Mouse (Mus musculus): ENCODE measurements around the gene Eml6. TPM values are rescaled to one million over a fixed set of nuclear protein-coding genes. Genes with fewer than 3 reads are reported as not detected.

Eml6 gene
- polyA plus RNA-seq, 1 experiment from 2014 or later: 7.7 TPM

- WGBS: 85% methylated on average over 5 of the region's 5 CpGs
- peak; percentile 64 for ATAC-seq (ENCODE audit: low FRiP score)
- no peaks in the 10 kb centered on the region for H3K9me3 ChIP-seq (replicated peaks)
- H3K4me2 ChIP-seq: no peak overlapping the region
- no peaks in the 10 kb centered on the region for H3K4me1 ChIP-seq
- H3K27ac ChIP-seq (replicated peaks): peak overlapping the region; percentile 48; the same call in 1 of the 2 replicates
- no peak overlapping the region for H3K4me3 ChIP-seq (replicated peaks)
- H3K9ac ChIP-seq (replicated peaks): no peak overlapping the region
- no peaks in the 10 kb centered on the region for H3K27me3 ChIP-seq (replicated peaks)
- H3K36me3 ChIP-seq: peaks cover 43% of the 10 kb centered on the region
Observed at GRCm38 (mm10) chr11:29744760-29745430, 280.9 kb downstream of the Eml6 start.

- Histone ChIP-seq H3K4me2 (no peak overlapping the region), H3K36me3 (peaks cover 26% of the 10 kb centered on the region), H3K9me3 (replicated peaks) (no peaks in the 10 kb centered on the region), H3K27ac (replicated peaks) (no peak overlapping the region), H3K4me1 (no peaks in the 10 kb centered on the region), H3K4me3 (replicated peaks) (no peak overlapping the region), H3K27me3 (replicated peaks) (no peaks in the 10 kb centered on the region), H3K9ac (replicated peaks) (no peak overlapping the region)
- ATAC-seq (ENCODE audit: low FRiP score): no peak
- 95% methylated on average over 2 of the region's 2 CpGs for WGBS
Observed at GRCm38 (mm10) chr11:29739752-29740151, 286.1 kb downstream of the Eml6 start.

- no peaks in the 10 kb centered on the region for H3K9me3 ChIP-seq (replicated peaks)
- no peak overlapping the region for H3K27ac ChIP-seq (replicated peaks)
- no peak for ATAC-seq (ENCODE audit: low FRiP score)
- no peak overlapping the region for H3K4me2 ChIP-seq
- no peaks in the 10 kb centered on the region for H3K4me1 ChIP-seq
- H3K27me3 ChIP-seq (replicated peaks): no peaks in the 10 kb centered on the region
- 94% methylated on average over 1 of the region's 1 CpGs for WGBS
- no peaks in the 10 kb centered on the region for H3K36me3 ChIP-seq
- no peak overlapping the region for H3K4me3 ChIP-seq (replicated peaks)
- no peak overlapping the region for H3K9ac ChIP-seq (replicated peaks)
Observed at GRCm38 (mm10) chr11:29727901-29728300, 297.9 kb downstream of the Eml6 start.

- H3K4me1 ChIP-seq: no peaks in the 10 kb centered on the region
- 76% methylated on average over 1 of the region's 1 CpGs for WGBS
- H3K9me3 ChIP-seq (replicated peaks): no peaks in the 10 kb centered on the region
- H3K27ac ChIP-seq (replicated peaks): no peak overlapping the region
- H3K4me2 ChIP-seq: no peak overlapping the region
- H3K4me3 ChIP-seq (replicated peaks): no peak overlapping the region
- no peak for ATAC-seq (ENCODE audit: low FRiP score)
- no peaks in the 10 kb centered on the region for H3K36me3 ChIP-seq
- no peaks in the 10 kb centered on the region for H3K27me3 ChIP-seq (replicated peaks)
- H3K9ac ChIP-seq (replicated peaks): no peak overlapping the region
Observed at GRCm38 (mm10) chr11:29725610-29726009, 300.2 kb downstream of the Eml6 start.

- Histone ChIP-seq H3K4me2 (no peak overlapping the region), H3K4me1 (no peaks in the 10 kb centered on the region), H3K9me3 (replicated peaks) (no peaks in the 10 kb centered on the region), H3K9ac (replicated peaks) (no peak overlapping the region), H3K27ac (replicated peaks) (no peak overlapping the region), H3K36me3 (no peaks in the 10 kb centered on the region), H3K27me3 (replicated peaks) (no peaks in the 10 kb centered on the region), H3K4me3 (replicated peaks) (no peak overlapping the region)
- no peak for ATAC-seq (ENCODE audit: low FRiP score)
Observed at GRCm38 (mm10) chr11:29725167-29725566, 300.7 kb downstream of the Eml6 start.

- Histone ChIP-seq H3K9ac (replicated peaks) (no peak overlapping the region), H3K4me1 (no peaks in the 10 kb centered on the region), H3K27ac (replicated peaks) (no peak overlapping the region), H3K4me2 (no peak overlapping the region), H3K36me3 (no peaks in the 10 kb centered on the region), H3K4me3 (replicated peaks) (no peak overlapping the region), H3K27me3 (replicated peaks) (no peaks in the 10 kb centered on the region), H3K9me3 (replicated peaks) (no peaks in the 10 kb centered on the region)
- ATAC-seq (ENCODE audit: low FRiP score): 0 out of 2 replicates have a peak, but pooled peaks have one; percentile 26
- WGBS: 93% methylated on average over 2 of the region's 2 CpGs
Observed at GRCm38 (mm10) chr11:29724213-29724612, 301.6 kb downstream of the Eml6 start.

GRCm38 (mm10) chr11:29719597-29719996 lies 306.2 kb downstream of the Eml6 start:
- Histone ChIP-seq H3K4me3 (replicated peaks) (no peak overlapping the region), H3K27ac (replicated peaks) (no peak overlapping the region)
- WGBS: 75% methylated on average over 1 of the region's 1 CpGs

GRCm38 (mm10) chr11:29718541-29718940 lies 307.3 kb downstream of the Eml6 start:
- Histone ChIP-seq H3K27ac (replicated peaks) (0 out of 2 replicates have a peak overlapping the region, but pooled peaks have one; percentile 13), H3K4me1 (peaks cover 8% of the 10 kb centered on the region), H3K27me3 (replicated peaks) (no peaks in the 10 kb centered on the region), H3K9me3 (replicated peaks) (no peaks in the 10 kb centered on the region), H3K36me3 (no peaks in the 10 kb centered on the region), H3K4me3 (replicated peaks) (no peak overlapping the region), H3K4me2 (no peak overlapping the region), H3K9ac (replicated peaks) (no peak overlapping the region)
- ATAC-seq (ENCODE audit: low FRiP score): no peak
- 63% methylated on average over 6 of the region's 6 CpGs for WGBS

More at GRCm38 (mm10) chr11:29719597-29719996, 306.2 kb downstream of the Eml6 start:
- H3K4me2 ChIP-seq: no peak overlapping the region
- no peak for ATAC-seq (ENCODE audit: low FRiP score)
- peaks cover 8% of the 10 kb centered on the region for H3K4me1 ChIP-seq
- H3K9ac ChIP-seq (replicated peaks): no peak overlapping the region
- H3K9me3 ChIP-seq (replicated peaks): no peaks in the 10 kb centered on the region
- H3K27me3 ChIP-seq (replicated peaks): no peaks in the 10 kb centered on the region
- no peaks in the 10 kb centered on the region for H3K36me3 ChIP-seq

GRCm38 (mm10) chr11:29715499-29715898 lies 310.3 kb downstream of the Eml6 start:
- Histone ChIP-seq H3K27me3 (replicated peaks) (no peaks in the 10 kb centered on the region), H3K36me3 (0 out of 2 replicates have a peak, but pooled peaks cover 5% of the 10 kb centered on the region), H3K4me3 (replicated peaks) (no peak overlapping the region), H3K9me3 (replicated peaks) (no peaks in the 10 kb centered on the region), H3K9ac (replicated peaks) (no peak overlapping the region), H3K4me1 (peaks cover 8% of the 10 kb centered on the region), H3K4me2 (no peak overlapping the region), H3K27ac (replicated peaks) (no peak overlapping the region)
- ATAC-seq (ENCODE audit: low FRiP score): no peak
- WGBS: 85% methylated on average over 3 of the region's 3 CpGs

- Histone ChIP-seq H3K27me3 (replicated peaks) (no peaks in the 10 kb centered on the region), H3K36me3 (0 out of 2 replicates have a peak, but pooled peaks cover 9% of the 10 kb centered on the region), H3K9ac (replicated peaks) (no peak overlapping the region), H3K4me3 (replicated peaks) (no peak overlapping the region), H3K4me1 (peaks cover 8% of the 10 kb centered on the region), H3K4me2 (no peak overlapping the region), H3K9me3 (replicated peaks) (no peaks in the 10 kb centered on the region), H3K27ac (replicated peaks) (no peak overlapping the region)
- no peak for ATAC-seq (ENCODE audit: low FRiP score)
- 80% methylated on average over 2 of the region's 2 CpGs for WGBS
Observed at GRCm38 (mm10) chr11:29714789-29715188, 311.0 kb downstream of the Eml6 start.

GRCm38 (mm10) chr11:29714114-29714513 lies 311.7 kb downstream of the Eml6 start:
- 0 out of 2 replicates have a peak, but pooled peaks cover 11% of the 10 kb centered on the region for H3K36me3 ChIP-seq

GRCm38 (mm10) chr11:29709512-29709911 lies 316.3 kb downstream of the Eml6 start:
- Histone ChIP-seq H3K27ac (replicated peaks) (no peak overlapping the region), H3K4me2 (no peak overlapping the region), H3K9me3 (replicated peaks) (no peaks in the 10 kb centered on the region), H3K36me3 (peaks cover 34% of the 10 kb centered on the region), H3K4me1 (no peaks in the 10 kb centered on the region), H3K4me3 (replicated peaks) (no peak overlapping the region), H3K9ac (replicated peaks) (no peak overlapping the region), H3K27me3 (replicated peaks) (no peaks in the 10 kb centered on the region)
- ATAC-seq (ENCODE audit: low FRiP score): no peak

More at GRCm38 (mm10) chr11:29714114-29714513, 311.7 kb downstream of the Eml6 start:
- peaks cover 8% of the 10 kb centered on the region for H3K4me1 ChIP-seq
- no peak overlapping the region for H3K27ac ChIP-seq (replicated peaks)
- no peak for ATAC-seq (ENCODE audit: low FRiP score)
- no peak overlapping the region for H3K4me2 ChIP-seq
- H3K9me3 ChIP-seq (replicated peaks): no peaks in the 10 kb centered on the region
- no peak overlapping the region for H3K4me3 ChIP-seq (replicated peaks)
- no peaks in the 10 kb centered on the region for H3K27me3 ChIP-seq (replicated peaks)
- H3K9ac ChIP-seq (replicated peaks): no peak overlapping the region
- 90% methylated on average over 7 of the region's 7 CpGs for WGBS
